Mouse (Mus musculus): ENCODE data around the gene Tbx19.

Tbx19 gene

GRCm38 (mm10) chr1:165183400-165183799, 22.8 kb upstream of the Tbx19 start:
- DNase-seq = no peak

DNA sequence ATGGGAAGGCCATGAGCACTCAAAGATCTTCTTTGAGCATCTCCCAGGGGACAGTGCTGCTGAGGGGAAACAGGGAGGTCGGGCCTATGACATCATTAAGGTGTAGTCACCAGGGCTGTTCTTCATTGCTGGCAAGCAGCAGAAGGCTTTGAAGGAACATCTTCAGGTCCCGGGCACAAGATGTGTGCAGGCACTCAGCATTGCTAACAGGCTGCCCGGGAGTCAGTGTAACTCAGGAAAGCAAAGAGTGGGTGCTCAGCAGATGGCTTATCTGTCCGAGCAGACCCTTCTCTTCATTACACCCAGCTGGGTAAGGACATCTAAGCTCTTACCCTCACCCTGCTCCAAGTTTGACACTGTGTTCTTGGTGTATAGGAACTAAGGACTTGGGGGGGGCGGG, 18.7 kb upstream of the Tbx19 start:
- no peak for DNase-seq

DNA sequence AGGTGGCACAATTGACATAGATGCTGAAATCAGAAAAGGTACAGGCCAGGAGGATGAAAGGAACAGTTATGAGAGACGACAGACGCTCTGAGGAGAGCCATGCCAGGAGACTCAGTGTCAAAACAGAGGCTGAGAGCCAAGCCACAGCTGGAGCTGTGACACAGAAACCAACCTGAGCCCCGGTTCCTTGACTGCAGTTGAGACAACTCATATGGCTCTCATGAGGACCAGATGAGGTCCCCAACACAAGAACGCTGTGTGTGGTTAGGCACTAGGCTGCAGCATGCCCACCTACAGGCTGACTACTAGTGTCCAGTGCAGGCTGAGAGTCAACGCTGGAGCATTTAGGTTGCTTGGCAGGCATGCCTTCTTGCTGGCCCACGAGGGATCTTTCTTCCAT, 17.5 kb upstream of the Tbx19 start:
- no peak for DNase-seq

DNA sequence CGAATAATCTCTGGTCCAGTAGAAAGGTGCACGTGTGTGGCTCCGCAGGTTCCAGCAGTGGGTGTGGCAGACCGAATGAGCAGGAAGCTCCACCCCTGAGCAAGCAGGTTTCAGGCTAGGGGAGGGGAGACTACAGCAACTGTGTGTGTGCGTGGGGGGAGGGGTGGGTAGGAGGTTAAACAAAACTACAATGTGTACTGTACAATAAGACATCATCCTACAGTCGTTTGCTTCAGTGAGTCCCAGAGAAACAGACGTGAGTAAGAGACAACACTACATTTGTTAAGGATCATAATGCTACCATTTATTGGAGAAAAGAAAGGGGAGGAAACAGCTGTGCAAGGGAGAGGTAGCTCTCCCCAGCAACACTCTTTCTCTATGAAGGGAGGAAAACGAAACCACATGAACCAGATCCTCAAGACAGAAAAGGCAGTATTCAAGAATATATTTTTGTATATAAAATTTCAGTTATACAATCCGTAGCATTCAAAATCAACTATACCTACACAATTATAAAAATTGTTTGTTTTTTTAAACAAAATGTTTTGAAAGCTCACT, 13.6 kb upstream of the Tbx19 start:
- no peak for DNase-seq

GRCm38 (mm10) chr1:165171277-165171676, 10.7 kb upstream of the Tbx19 start:
- no peak for DNase-seq

DNA sequence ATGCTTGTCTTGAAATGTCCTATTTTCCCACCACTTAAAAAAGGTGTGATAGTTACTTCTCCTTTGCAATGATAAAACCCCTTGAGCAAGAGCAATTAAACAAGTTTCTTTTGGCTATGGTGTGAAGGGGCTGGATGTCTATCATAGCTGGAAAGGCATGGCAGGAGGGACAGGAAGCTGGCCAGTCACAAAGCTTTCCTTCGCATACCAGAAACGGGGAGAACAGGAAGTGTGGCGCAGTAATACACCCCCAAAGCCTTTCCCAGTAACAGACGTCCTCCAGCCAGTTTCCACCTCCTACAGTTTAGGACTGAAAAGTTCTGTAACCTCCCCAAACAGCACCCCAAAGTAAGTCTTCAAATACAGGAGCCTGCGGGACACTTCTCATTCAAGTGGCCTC, 9.6 kb upstream of the Tbx19 start:
- DNase-seq = no peak

DNA sequence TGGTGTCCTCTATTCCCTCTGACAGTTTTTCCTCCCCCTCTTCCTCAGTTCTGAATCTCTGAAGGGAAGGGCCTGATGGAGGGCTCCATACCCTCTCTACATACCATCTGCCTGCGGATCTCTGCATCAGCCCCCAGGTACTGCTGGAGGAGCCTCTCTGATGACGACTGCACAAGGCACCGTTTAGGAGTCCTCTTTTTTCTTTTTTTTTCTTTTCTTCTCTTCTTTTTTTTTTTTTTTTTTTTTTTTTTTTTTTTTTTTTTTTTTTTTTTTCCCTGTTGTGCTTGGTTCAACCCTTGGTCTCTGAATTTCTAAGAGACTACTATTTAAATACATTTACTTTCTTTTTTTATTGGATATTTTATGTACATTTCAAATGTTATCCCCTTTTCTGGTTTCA, 8.9 kb upstream of the Tbx19 start:
- no peak for DNase-seq

GRCm38 (mm10) chr1:165164920-165165319, 4.3 kb upstream of the Tbx19 start:
- no peak for DNase-seq

DNA sequence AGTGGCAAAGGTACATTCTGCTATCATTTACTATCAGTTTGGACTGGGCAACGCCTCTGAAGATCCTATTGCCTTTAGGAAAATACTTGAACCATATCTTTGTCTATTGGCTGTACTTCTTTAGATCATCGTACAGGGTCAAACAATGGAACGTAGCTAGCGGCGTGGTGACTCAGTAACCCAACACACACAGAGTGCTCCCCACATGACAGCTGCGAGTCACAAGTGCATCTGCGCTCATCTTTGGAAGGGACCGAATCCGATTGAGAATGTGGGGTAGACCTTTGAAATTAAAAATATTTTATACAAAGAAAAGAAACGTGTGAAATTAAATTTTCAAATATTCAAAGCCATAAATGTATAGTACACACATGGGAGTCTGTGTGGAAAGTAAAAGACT, 1.7 kb downstream of the Tbx19 start:
- no peak for DNase-seq

- DNase-seq = no peak
These were observed 6.4 kb downstream of the Tbx19 start for GRCm38 (mm10) chr1:165154162-165154561.

GRCm38 (mm10) chr1:165151216-165151615, 9.4 kb downstream of the Tbx19 start:
- DNase-seq = no peak

GRCm38 (mm10) chr1:165142343-165142916, 18.1 kb downstream of the Tbx19 start:
- DNase-seq = no peak

GRCm38 (mm10) chr1:165140227-165140626, 20.3 kb downstream of the Tbx19 start:
- DNase-seq = no peak

GRCm38 (mm10) chr1:165133858-165134257, 26.7 kb downstream of the Tbx19 start:
- DNase-seq = no peak

GRCm38 (mm10) chr1:165133279-165133678, 27.3 kb downstream of the Tbx19 start:
- DNase-seq = no peak

DNA sequence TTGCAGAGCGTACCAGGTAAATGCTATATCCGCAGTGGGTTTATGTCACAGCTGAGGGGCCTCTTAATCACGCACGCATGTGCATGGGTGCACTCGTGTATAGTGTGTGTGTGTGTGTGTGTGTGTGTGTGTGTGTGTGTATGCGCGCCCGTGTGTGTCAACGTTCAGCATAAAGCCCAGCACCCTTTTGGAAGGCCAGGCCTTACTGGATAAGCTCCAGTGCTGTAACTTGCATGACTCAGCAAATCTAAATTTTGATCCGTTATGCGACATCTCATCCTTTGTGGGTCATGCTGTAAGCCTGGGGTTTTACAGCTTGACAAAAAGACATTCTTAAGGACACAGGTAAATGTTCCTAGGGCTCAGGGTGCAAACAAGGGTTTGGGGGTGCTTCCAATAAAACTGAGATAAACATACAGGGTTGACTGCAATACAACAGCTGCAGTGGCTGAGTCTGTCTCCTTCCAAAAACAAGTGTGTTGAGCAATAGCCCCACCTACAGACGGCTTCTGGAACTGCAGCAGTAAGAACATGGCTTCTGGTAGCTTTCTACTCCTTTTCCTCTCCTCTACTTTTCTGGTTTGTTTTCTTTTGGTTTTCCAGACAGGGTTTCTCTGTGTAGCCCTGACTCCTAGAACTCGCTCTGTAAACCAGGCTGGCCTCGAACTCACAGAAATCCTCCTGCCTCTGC, 28.2 kb downstream of the Tbx19 start:
- peak; percentile 48 for DNase-seq

DNA sequence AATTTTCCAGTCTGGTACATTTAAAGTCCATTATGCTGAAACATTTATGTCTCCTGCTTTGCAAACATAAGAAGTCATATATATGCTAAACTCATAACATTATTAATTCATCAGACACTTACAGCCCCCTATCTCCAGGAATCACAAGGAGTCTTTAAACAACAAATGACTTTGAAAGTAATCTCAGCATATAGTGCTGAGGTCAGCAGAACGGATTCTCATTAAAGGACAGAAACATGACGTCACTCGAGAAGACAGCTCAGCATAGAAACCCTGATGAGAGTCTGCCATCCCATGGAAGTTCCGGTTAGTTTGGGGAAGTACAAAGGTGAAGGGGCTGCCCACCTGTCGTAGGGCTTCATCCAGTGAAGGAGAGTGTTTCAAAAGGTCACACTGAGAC, 31.0 kb downstream of the Tbx19 start:
- no peak for DNase-seq

GRCm38 (mm10) chr1:165121096-165121495, 39.5 kb downstream of the Tbx19 start:
- DNase-seq = no peak

DNA sequence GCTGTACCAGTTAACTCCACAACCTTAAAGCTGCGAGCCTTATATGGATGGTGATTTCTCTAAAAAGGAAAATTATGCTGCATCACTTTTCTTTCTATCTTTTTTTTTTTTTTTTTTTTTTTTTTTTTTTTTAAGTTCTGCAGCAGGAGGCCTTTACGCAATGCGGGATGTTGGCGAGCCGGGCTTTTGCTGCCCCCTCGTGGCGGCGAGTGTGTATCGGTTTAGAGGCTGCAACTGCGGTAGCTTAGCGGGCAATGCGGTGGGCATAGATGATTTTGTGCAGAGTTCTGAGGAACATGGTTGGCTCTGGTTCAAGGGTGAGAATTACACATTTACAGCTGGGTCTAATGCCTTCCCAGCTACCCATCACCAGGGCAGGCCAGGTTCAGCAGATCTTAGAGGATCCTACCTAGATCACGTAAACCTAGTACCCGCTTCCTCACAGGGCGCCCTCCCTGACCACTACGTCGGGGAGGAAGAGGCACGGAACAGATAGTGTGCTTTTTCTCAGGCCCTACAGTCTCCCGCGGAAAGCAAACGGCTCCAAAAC, 40.1 kb downstream of the Tbx19 start:
- DNase-seq = peak; percentile 72

GRCm38 (mm10) chr1:165119760-165120159, 40.8 kb downstream of the Tbx19 start:
- DNase-seq = no peak

DNA sequence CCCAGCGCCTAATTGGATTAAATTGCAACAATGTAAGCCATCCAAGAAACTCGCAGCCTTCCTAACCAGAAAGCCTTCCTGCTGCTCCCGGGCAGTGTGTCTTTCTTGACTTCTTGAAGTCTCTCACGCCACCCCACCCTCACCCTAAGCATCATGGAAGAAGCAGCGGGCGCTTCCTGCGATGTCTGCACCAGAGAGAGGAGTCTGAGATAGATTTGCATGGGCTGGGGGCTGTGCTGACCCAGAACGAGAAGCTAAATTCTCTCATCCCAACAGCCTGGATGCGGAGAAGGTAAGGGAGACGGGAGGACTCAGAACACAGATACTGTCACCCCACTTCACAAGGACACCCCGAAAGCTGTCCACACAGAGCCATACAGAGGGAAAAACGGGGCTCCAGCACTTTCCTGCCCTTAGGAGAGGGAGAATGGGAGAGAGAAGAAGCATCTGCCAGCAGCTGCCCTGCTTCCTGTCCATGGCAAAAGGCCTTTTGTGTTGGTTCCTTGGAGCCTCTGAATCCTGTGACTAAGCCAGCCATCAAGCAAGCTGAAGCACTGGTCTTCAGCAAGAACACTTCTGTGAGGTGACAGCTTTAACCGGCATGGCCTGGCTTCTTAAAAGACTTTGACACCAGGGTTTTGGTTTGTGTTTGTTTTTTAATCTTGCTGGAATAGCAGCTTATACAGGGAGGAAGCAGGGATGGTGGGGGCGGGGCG, 41.4 kb downstream of the Tbx19 start:
- no peak for DNase-seq

- DNase-seq = no peak
These were observed 46.0 kb downstream of the Tbx19 start for GRCm38 (mm10) chr1:165114460-165115175.

DNA sequence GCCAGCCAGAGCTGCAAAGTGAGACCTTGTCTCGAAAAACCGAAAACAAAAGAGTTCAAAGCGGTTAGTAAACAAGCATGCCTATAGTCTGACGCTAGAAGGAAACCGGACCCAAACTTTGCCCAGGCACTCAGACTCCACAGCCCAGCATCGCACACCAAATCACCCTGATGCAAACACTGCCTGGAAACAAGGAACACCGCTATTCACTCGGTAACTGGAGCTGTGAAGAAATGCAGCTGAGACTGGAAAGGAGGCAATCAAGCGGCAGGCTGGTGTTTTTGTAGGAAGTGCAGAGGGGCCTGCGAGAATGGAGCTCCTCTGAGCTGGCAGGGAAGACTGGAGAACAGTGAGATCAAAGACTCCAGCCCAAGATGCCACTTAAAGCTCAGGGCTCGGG, 46.9 kb downstream of the Tbx19 start:
- DNase-seq = no peak
